Mouse (Mus musculus) E14TG2a.4 (cell line): ENCODE measurements around the gene 1700061G19Rik.

Experiments
- CTCF ChIP-seq: conservative IDR thresholded peaks from 2 replicates; pipeline ENCODE4 v1.5.1; 2014; ENCODE audit warnings: low read length
- NANOG ChIP-seq: IDR thresholded peaks from 2 replicates; pipeline ENCODE4 v1.6.1; 2014; ENCODE audit warnings: borderline replicate concordance, low read length, mixed read lengths
- POU5F1 ChIP-seq: IDR thresholded peaks from 2 replicates; pipeline ENCODE4 v1.6.1; 2014; ENCODE audit warnings: low read length, borderline replicate concordance

- no peak for TF ChIP-seq CTCF
- TF ChIP-seq POU5F1, result no peak
- no peak for TF ChIP-seq NANOG
Observed at GRCm38 (mm10) chr17:56871767-56872166, 3.5 kb upstream of the 1700061G19Rik start.
